Mouse (Mus musculus) limb, embryonic 11.5 days (tissue): ENCODE measurements around the gene Astn2. TPM values are rescaled to one million over a fixed set of nuclear protein-coding genes. Genes with fewer than 3 reads are reported as not detected.

ENCODE experiments used
- ATAC-seq: fragments of 200-750 bp; cut with Nextera tagmentation; 2 replicates; pipeline ENCODE4 v1.8.0; 2017; ENCODE audit warnings: low read depth; ENCODE audit not compliant: insufficient number of reproducible peaks, low FRiP score, low TSS enrichment
- DNase-seq: peaks from one replicate; pipeline ENCODE4 v3.0.0-alpha.2; 2015; ENCODE audit warnings: low spot score
- H3K27ac ChIP-seq: fragments of 300-500 bp; sonication (generic); replicated peaks from 2 replicates; pipeline ENCODE4 v1.5.1; 2014; ENCODE audit warnings: low read depth, mild to moderate bottlenecking, low read length
- H3K27me3 ChIP-seq: fragments of 300-500 bp; sonication (generic); 2 replicates; pipeline ENCODE4 v1.6.1; 2014; ENCODE audit warnings: mild to moderate bottlenecking, low read length, mixed read lengths; ENCODE audit not compliant: control insufficient read depth, insufficient read depth
- H3K36me3 ChIP-seq: fragments of 300-500 bp; sonication (generic); 2 replicates; pipeline ENCODE4 v1.6.1; 2014; ENCODE audit warnings: mild to moderate bottlenecking, low read length, moderate library complexity, mixed read lengths; ENCODE audit not compliant: control insufficient read depth, insufficient read depth
- H3K4me1 ChIP-seq: fragments of 300-500 bp; sonication (generic); 2 replicates; pipeline ENCODE4 v1.6.1; 2014; ENCODE audit warnings: low read length, mixed read lengths; ENCODE audit not compliant: control insufficient read depth, insufficient read depth
- H3K4me2 ChIP-seq: fragments of 300-500 bp; sonication (generic); 2 replicates; pipeline ENCODE4 v1.6.1; 2014; ENCODE audit warnings: low read depth, mild to moderate bottlenecking, moderate library complexity; ENCODE audit not compliant: severe bottlenecking
- H3K4me3 ChIP-seq: fragments of 300-500 bp; sonication (generic); 2 replicates; pipeline ENCODE4 v1.5.1; 2014; ENCODE audit warnings: low read depth, low read length
- H3K9ac ChIP-seq: fragments of 300-500 bp; sonication (generic); 2 replicates; pipeline ENCODE4 v1.6.1; 2014; ENCODE audit warnings: mild to moderate bottlenecking, low read length
- H3K9me3 ChIP-seq: fragments of 300-500 bp; sonication (generic); 2 replicates; pipeline ENCODE4 v1.6.1; 2016; ENCODE audit warnings: low read length; ENCODE audit not compliant: control insufficient read depth
- WGBS: fragments of 180-500 bp; shearing (Covaris S2); extraction: QIAGEN DNeasy Blood & Tissue Kit; methylation state at CpG from one replicate; pipeline ENCODE4 v1.1.7; 2014; 5-methylcytosine and 5-hydroxymethylcytosine counted together
- polyA plus RNA-seq: library from polyadenylated mRNA; unstranded; fragments of >200 nt; fragmentation: Nextera tagmentation; extraction: Ambion mirVana; gene quantifications from 2 replicates; pipeline ENCODE4 v1.2.1, GENCODE M21; 2014

The Astn2 gene
- polyA plus RNA-seq, 1 experiment from 2014 or later, result 0.47 TPM

DNA sequence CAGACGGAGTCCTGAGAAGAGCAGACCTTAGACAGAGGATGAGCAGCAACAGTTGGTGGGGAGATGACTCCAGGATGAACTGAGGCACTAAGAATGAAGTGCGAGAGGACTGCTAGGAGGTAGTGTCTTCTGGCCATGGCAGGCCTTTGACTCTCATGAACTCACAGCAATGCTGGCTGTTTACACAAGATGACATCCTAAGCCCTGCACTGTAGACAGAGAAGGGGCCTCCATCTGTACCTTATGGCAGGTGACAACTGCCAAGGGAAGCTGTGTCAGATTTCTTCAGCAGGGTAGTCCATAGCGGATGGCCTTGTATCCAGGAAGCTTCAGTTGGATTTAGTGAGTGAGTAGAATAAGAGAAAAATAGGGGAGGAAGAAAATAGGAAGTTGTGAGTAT lies 572.5 kb downstream of the Astn2 start:
- no peak overlapping the region for H3K9ac ChIP-seq
- no peak overlapping the region for H3K27ac ChIP-seq
- DNase-seq (no peak), ATAC-seq (no peak)
- H3K36me3 ChIP-seq, result no peaks in the 10 kb centered on the region
- H3K9me3 ChIP-seq, result no peaks in the 10 kb centered on the region
- no peaks in the 10 kb centered on the region for H3K4me1 ChIP-seq
- H3K27me3 ChIP-seq, result no peaks in the 10 kb centered on the region
- no peak overlapping the region for H3K4me2 ChIP-seq
- 82% methylated on average over 3 of the region's 3 CpGs for WGBS
- no peak overlapping the region for H3K4me3 ChIP-seq

DNA sequence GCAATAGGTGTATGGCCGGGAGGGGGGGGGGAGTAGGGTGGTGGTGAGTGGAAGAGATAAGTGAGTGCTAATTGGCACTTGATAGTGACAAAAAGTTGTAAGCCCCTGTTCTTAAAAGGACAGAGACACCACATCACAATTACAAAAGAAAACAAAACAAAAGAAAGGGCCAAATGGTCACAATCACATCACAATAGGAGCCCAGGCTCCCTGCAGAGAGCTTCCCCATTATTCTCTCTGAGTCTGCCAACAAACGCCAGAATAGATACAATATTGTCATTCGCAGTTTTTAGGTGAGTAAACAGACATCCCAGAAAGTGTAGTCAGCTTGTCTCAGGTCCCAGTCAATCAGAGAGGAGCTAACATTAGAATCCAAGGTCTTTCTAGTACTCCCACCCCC lies 573.9 kb downstream of the Astn2 start:
- WGBS, result 10% methylated on average over 3 of the region's 3 CpGs
- no peak overlapping the region for H3K4me2 ChIP-seq
- no peak overlapping the region for H3K9ac ChIP-seq
- DNase-seq (no peak), ATAC-seq (no peak)
- H3K36me3 ChIP-seq, result no peaks in the 10 kb centered on the region
- no peaks in the 10 kb centered on the region for H3K4me1 ChIP-seq
- no peaks in the 10 kb centered on the region for H3K9me3 ChIP-seq
- H3K4me3 ChIP-seq, result no peak overlapping the region
- no peaks in the 10 kb centered on the region for H3K27me3 ChIP-seq
- no peak overlapping the region for H3K27ac ChIP-seq

DNA sequence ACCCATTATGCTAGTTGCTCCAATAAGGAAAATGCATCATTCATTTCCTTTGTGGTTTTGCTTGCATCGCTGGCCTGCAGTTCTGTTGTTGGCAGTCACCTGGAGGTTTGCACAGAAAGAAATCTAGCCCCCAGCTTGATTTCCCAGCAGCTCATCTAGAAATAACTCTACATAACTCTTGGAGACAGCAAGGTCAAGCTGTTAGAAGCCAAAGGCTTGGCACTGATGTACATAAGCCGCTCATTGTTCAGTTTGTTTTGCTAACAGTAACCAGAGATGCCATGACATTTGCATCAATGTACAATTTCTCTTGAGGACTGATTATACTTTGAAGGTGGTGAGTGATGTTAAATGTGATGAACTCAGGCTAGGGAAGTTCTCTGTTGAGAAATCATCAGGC lies 583.3 kb downstream of the Astn2 start:
- H3K4me1 ChIP-seq, result no peaks in the 10 kb centered on the region
- no peak overlapping the region for H3K4me3 ChIP-seq
- no peak overlapping the region for H3K4me2 ChIP-seq
- H3K9ac ChIP-seq, result no peak overlapping the region
- ATAC-seq (no peak), DNase-seq (peak; percentile 12)
- H3K9me3 ChIP-seq, result no peaks in the 10 kb centered on the region
- no peak overlapping the region for H3K27ac ChIP-seq
- H3K36me3 ChIP-seq, result no peaks in the 10 kb centered on the region
- 85% methylated on average over 2 of the region's 2 CpGs for WGBS
- no peaks in the 10 kb centered on the region for H3K27me3 ChIP-seq

DNA sequence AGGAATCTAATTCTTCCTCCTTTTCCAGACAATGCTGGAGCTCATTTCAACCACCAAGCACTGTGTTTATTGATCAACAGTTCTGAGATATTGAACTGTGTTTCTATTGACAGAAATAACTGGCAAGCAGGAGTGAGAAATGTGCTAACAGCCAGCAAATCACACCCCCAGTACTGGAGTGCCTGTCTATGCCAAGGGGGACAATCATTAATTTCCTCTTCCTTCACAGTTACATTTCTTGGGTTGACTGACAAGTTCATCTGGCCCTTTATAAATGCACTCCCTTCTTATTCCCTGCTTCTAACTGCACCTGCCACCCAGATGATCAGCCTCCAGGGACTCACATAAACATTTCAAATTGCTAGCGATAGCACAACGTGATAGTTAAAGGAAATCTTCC lies 584.2 kb downstream of the Astn2 start:
- ATAC-seq, result no peak
- no peak overlapping the region for H3K4me2 ChIP-seq
- H3K36me3 ChIP-seq, result no peaks in the 10 kb centered on the region
- H3K4me3 ChIP-seq, result no peak overlapping the region
- no peak overlapping the region for H3K27ac ChIP-seq
- no peaks in the 10 kb centered on the region for H3K4me1 ChIP-seq
- no peaks in the 10 kb centered on the region for H3K27me3 ChIP-seq
- 73% methylated on average over 2 of the region's 2 CpGs for WGBS
- H3K9ac ChIP-seq, result no peak overlapping the region
- no peaks in the 10 kb centered on the region for H3K9me3 ChIP-seq
- peak; percentile 9 for DNase-seq

DNA sequence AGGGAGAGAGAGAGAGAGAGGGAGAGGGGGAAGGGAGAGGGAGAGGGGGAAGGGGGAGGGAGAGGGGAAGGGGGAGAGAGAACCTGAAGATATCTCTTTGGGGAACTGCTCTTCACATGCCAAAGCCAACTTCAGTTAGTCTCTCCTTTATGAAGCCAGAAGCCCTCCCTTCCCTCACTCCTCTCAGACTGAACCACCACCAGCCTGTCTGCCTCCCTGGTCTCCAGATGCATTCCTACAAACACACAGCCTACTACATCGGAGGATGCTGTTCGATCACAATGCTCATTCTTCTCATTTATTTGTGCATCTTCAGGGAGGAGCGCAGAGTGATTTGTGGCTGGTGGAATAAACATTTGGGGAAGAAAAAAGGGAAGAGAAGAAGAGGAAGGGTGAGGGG lies 584.6 kb downstream of the Astn2 start:
- no peak for ATAC-seq
- H3K9ac ChIP-seq, result no peak overlapping the region
- DNase-seq, result no peak
- H3K36me3 ChIP-seq, result no peaks in the 10 kb centered on the region
- H3K4me1 ChIP-seq, result no peaks in the 10 kb centered on the region
- H3K9me3 ChIP-seq, result no peaks in the 10 kb centered on the region
- H3K27me3 ChIP-seq, result no peaks in the 10 kb centered on the region
- 76% methylated on average over 3 of the region's 3 CpGs for WGBS
- H3K4me2 ChIP-seq, result no peak overlapping the region
- no peak overlapping the region for H3K27ac ChIP-seq
- no peak overlapping the region for H3K4me3 ChIP-seq

DNA sequence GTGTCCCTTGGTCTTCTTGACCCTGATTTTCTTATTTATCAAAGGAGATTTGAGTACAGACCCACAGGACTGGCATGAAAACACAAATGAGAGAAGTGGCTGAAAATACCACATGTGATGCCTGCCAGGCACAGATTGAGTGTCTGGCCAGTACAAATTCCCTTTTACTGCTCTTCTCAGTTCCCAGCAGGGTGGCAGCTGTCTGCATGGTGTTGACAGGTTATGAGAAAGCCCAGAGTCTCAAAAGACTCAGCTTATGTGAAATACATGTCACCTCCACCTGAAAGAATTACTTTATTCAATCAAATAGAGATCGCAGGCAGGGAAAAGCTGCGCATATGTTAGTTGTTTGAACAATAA lies 590.3 kb downstream of the Astn2 start:
- Histone ChIP-seq H3K4me2 (no peak overlapping the region), H3K4me1 (no peaks in the 10 kb centered on the region), H3K27ac (no peak overlapping the region), H3K27me3 (no peaks in the 10 kb centered on the region), H3K36me3 (no peaks in the 10 kb centered on the region), H3K9ac (no peak overlapping the region), H3K4me3 (no peak overlapping the region), H3K9me3 (no peaks in the 10 kb centered on the region)
- DNase-seq, result no peak
- no peak for ATAC-seq
- 76% methylated on average over 2 of the region's 2 CpGs for WGBS

DNA sequence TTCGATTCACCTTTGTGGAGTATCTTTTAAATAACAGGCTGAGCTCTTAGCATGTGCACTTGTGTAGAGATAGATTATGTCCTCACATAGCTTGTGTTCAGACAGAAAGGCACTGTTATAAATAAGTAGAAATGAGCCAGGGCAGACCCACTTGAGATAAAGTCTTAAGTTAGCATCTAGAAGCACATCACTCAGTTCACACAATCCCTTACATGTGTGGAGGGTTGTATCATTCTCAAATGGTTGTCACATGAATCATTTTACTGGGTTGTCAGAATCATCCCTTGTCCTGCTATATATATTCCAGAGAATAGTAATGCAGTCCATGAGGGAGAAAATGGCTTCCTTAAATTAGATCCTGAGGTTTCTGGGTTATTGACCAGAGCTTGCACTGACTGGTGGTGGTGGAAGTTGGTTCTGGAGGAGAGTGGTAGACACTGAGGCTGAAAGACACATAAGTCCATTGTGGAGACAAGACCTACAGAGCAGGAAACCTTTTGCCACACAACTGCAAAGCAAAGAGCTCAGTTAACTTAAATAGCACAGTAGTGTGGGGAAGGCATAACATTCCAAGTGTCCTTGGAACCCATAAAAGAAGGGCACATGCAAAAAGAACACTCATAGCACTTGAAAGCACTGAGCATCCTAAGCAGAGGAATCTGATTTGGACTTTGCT lies 590.8 kb downstream of the Astn2 start:
- Histone ChIP-seq H3K9me3 (no peaks in the 10 kb centered on the region), H3K4me3 (no peak overlapping the region), H3K36me3 (no peaks in the 10 kb centered on the region), H3K4me1 (no peaks in the 10 kb centered on the region), H3K27ac (no peak overlapping the region), H3K27me3 (no peaks in the 10 kb centered on the region), H3K4me2 (no peak overlapping the region), H3K9ac (no peak overlapping the region)
- DNase-seq, result no peak
- WGBS, result 89% methylated on average over 1 of the region's 1 CpGs
- ATAC-seq, result no peak

DNA sequence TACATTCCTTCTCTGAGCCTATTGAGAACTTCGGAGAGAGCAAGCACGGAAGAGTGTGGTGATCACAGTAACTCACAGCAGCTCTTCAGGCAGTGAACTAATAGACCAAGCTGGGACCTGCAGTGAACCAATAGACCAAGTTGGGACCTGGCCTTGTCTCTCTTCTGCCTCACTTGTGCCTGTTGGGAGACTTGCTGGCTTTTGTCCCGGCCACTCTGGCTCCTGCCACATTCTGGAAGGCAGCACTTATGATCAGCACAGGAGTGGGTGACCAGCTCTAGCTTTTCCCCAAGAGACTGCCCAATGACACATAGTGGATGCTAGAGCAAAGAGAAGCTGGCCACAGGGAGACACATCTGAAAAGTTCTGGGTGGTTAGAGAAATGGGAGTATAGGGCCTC lies 597.1 kb downstream of the Astn2 start:
- H3K27ac ChIP-seq, result no peak overlapping the region
- no peaks in the 10 kb centered on the region for H3K27me3 ChIP-seq
- H3K4me3 ChIP-seq, result no peak overlapping the region
- ATAC-seq, result no peak
- H3K9ac ChIP-seq, result no peak overlapping the region
- H3K4me2 ChIP-seq, result no peak overlapping the region
- DNase-seq, result no peak
- no peaks in the 10 kb centered on the region for H3K9me3 ChIP-seq
- no peaks in the 10 kb centered on the region for H3K36me3 ChIP-seq
- H3K4me1 ChIP-seq, result no peaks in the 10 kb centered on the region
- WGBS, result 81% methylated on average over 3 of the region's 3 CpGs

DNA sequence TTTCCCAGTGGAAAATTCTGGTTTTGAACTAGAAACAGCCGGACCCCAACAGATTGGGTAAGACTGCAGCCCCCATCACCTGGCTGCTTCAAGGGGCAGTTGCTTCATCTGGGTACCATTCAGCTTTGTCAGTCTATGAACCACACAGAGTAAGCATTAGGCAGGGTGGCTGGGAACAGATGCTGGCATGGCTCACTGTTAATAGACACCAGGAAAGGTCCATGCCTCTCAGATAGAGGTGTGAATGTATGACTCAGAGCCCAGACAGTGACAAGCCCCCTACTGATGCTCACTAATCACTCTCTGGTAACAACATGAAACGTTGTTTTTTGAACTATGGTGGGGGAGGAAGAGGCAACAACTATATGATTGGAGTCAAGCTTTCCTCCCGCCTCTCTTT lies 603.2 kb downstream of the Astn2 start:
- Histone ChIP-seq H3K27ac (no peak overlapping the region), H3K4me2 (no peak overlapping the region), H3K36me3 (no peaks in the 10 kb centered on the region), H3K9me3 (no peaks in the 10 kb centered on the region), H3K9ac (no peak overlapping the region), H3K4me1 (no peaks in the 10 kb centered on the region), H3K27me3 (no peaks in the 10 kb centered on the region), H3K4me3 (no peak overlapping the region)
- DNase-seq, result no peak
- WGBS, result 61% methylated on average over 3 of the region's 3 CpGs
- no peak for ATAC-seq
